Mouse (Mus musculus) liver, postnatal 0 days (tissue): Measurements from ENCODE around the gene Kirrel3.

Experiments used
- CTCF ChIP-seq: sonication (generic); IDR thresholded peaks from 2 replicates; pipeline ENCODE4 v1.5.1; 2016; ENCODE audit warnings: antibody characterized with exemption, low read depth
- EP300 ChIP-seq: IDR thresholded peaks from 2 replicates; pipeline ENCODE4 v1.6.1; 2016; ENCODE audit warnings: antibody characterized with exemption, low read depth, mild to moderate bottlenecking

GRCm38 (mm10) chr9:35020015-35020653 is 534.4 kb downstream of the Kirrel3 start:
- TF ChIP-seq CTCF (no peak), EP300 (no peak)
